ENCODE assay signal across 8 mouse cellular contexts in genomic region chr6:134639210-134639609, GRCm38 (mm10). TPM values are rescaled to one million over a fixed set of nuclear protein-coding genes. Genes with fewer than 3 reads are reported as not detected.
DNase-seq lines count a peak whose midpoint lies in the region; ATAC-seq lines count a peak whose summit lies in the region.

Gene Borcs5, plus strand, starts transcription at chr6:134639510.

- 92% methylated on average over 3 of the region's 3 CpGs for WGBS in kidney, embryonic 14.5 days
- 91% methylated on average over 3 of the region's 3 CpGs for WGBS in stomach, embryonic 14.5 days

- no peaks in the 10 kb centered on the region for H3K27me3 ChIP-seq in kidney, embryonic 14.5 days (ENCODE audit: control insufficient read depth, insufficient read depth, low read length)
- no peaks in the 10 kb centered on the region for H3K27me3 ChIP-seq in stomach, embryonic 14.5 days (ENCODE audit: control insufficient read depth, insufficient read depth, low read length)

- no peak within 1 kb of the TSS for H3K4me2 ChIP-seq in kidney, embryonic 14.5 days (replicated peaks; ENCODE audit: low read depth, low read length)
- no peak within 1 kb of the TSS for H3K4me2 ChIP-seq in stomach, embryonic 14.5 days (replicated peaks; ENCODE audit: low read depth, low read length)

- no peak within 1 kb of the TSS for H3K4me3 ChIP-seq in kidney, embryonic 14.5 days (ENCODE audit: low read length)
- no peak within 1 kb of the TSS for H3K4me3 ChIP-seq in stomach, embryonic 14.5 days (ENCODE audit: low read depth, low read length)

- no peaks in the 10 kb centered on the region for H3K4me1 ChIP-seq in kidney, embryonic 14.5 days (ENCODE audit: control insufficient read depth, insufficient read depth, low read length)
- peaks cover 5% of the 10 kb centered on the region; the same call in 1 of the 2 replicates for H3K4me1 ChIP-seq in stomach, embryonic 14.5 days (ENCODE audit: control insufficient read depth, insufficient read depth, low read length)

- no peaks in the 10 kb centered on the region for H3K9me3 ChIP-seq in kidney, embryonic 14.5 days (ENCODE audit: control insufficient read depth, low read length)
- no peaks in the 10 kb centered on the region for H3K9me3 ChIP-seq in stomach, embryonic 14.5 days (ENCODE audit: control insufficient read depth, low read depth, low read length)

- no peak for ATAC-seq in kidney, embryonic 14.5 days (ENCODE audit: low FRiP score, low TSS enrichment)
- no peak for ATAC-seq in stomach, embryonic 14.5 days (ENCODE audit: insufficient number of reproducible peaks, insufficient read depth, low FRiP score, low read depth)

- intact Hi-C loops in left cerebral cortex, postnatal 10 days (cut with DNase I), result no loop called here

- no peak within 1 kb of the TSS for H3K27ac ChIP-seq in kidney, embryonic 14.5 days (ENCODE audit: low read depth, low read length)
- no peak within 1 kb of the TSS for H3K27ac ChIP-seq in stomach, embryonic 14.5 days (ENCODE audit: low read length)

- no peak for DNase-seq in kidney, postnatal 10 days
- no peak for DNase-seq in adrenal gland, postnatal 14 days
- no peak for DNase-seq in gastrocnemius, postnatal 4 days (ENCODE audit: low spot score in 2 of 2)
- no peak for DNase-seq in left cerebral cortex, postnatal 10 days (ENCODE audit: extremely low spot score in 1 of 2, low spot score in 2 of 2)
- DNase-seq in right cerebral cortex, postnatal 10 days (ENCODE audit: low spot score in 2 of 2), result no peak
- DNase-seq in urinary bladder, postnatal 14 days (ENCODE audit: low spot score), result no peak

- H3K36me3 ChIP-seq in kidney, embryonic 14.5 days (ENCODE audit: control insufficient read depth, insufficient read depth, low read length), result no peaks in the 10 kb centered on the region
- no peaks in the 10 kb centered on the region for H3K36me3 ChIP-seq in stomach, embryonic 14.5 days (ENCODE audit: control insufficient read depth, insufficient read depth, low read length)

- no peak within 1 kb of the TSS for H3K9ac ChIP-seq in kidney, embryonic 14.5 days (ENCODE audit: low read depth, low read length)
- H3K9ac ChIP-seq in stomach, embryonic 14.5 days (replicated peaks; ENCODE audit: low read depth, low read length), result no peak within 1 kb of the TSS

RNA-seq across cellular contexts. Expression of gene Borcs5, which starts in this region (rescaled TPM):
- polyA plus RNA-seq in kidney, embryonic 14.5 days (2014; fragmentation: Nextera tagmentation; extraction: Ambion mirVana), result 16.2 and 18.2 TPM in 2 replicates
- 11.9 TPM in 2 replicates for total RNA-seq in adrenal gland, postnatal 14 days (2021)
- 10 to 100 TPM; 11.0 to 12.7 TPM for total RNA-seq in gastrocnemius, postnatal 4 days (2021)
- 10 to 100 TPM; 26.3 to 26.5 TPM for total RNA-seq in left cerebral cortex, postnatal 10 days (2021)
- 18.4 and 21.1 TPM in 2 replicates for polyA plus RNA-seq in stomach, embryonic 14.5 days (2014; fragmentation: Nextera tagmentation; extraction: Ambion mirVana)
